ENCODE assay signal across 9 mouse cellular contexts in genomic region chr11:120729432-120730050, GRCm38 (mm10). TPM values are rescaled to one million over a fixed set of nuclear protein-coding genes. Genes with fewer than 3 reads are reported as not detected.
A peak's percentile ranks its signal among the peaks of the same experiment; 100 is the strongest.
DNase-seq lines count a peak whose midpoint lies in the region; ATAC-seq and TF ChIP-seq lines count a peak whose summit lies in the region.
"Not testable (repeated sequence)": the region's sequence is repeated elsewhere in the genome, so short reads cannot be mapped to it uniquely, and the experiment has no call there.
"Had no signal": no experiment of that assay in that cellular context is flagged by ENCODE, and none has a peak within 500 bp of the region (broad histone marks: within the 10 kb centered on the region; RNA-seq: fewer than 3 reads in every experiment).

No protein-coding gene starts in this region.

- peak; percentile 47; the same call in 1 of the 2 replicates for ATAC-seq in forebrain, embryonic 14.5 days
- 0 out of 2 replicates have a peak, but pooled peaks have one; percentile 22 for ATAC-seq in kidney, embryonic 15.5 days (replicated peaks; ENCODE audit: low FRiP score)
- peak; percentile 27; the same call in 1 of the 2 replicates for ATAC-seq in liver, embryonic 15.5 days (ENCODE audit: insufficient read depth)
- not testable (repeated sequence) for ATAC-seq in midbrain, embryonic 11.5 days (ENCODE audit: low FRiP score)

- H3K9ac ChIP-seq in forebrain, embryonic 14.5 days (ENCODE audit: low read length); kidney, embryonic 15.5 days; liver, embryonic 15.5 days; midbrain, embryonic 11.5 days (ENCODE audit: low read length): not testable (repeated sequence)

- 1% methylated on average over 17 of the region's 21 CpGs for WGBS in forebrain, embryonic 14.5 days
- 2% methylated on average over 17 of the region's 21 CpGs for WGBS in hindbrain, embryonic 10.5 days
- 3% methylated on average over 18 of the region's 21 CpGs for WGBS in kidney, embryonic 15.5 days
- WGBS in liver, embryonic 15.5 days (ENCODE audit: insufficient replicate concordance) = 4% methylated on average over 18 of the region's 21 CpGs
- WGBS in midbrain, embryonic 11.5 days = 3% methylated on average over 17 of the region's 21 CpGs
- WGBS in small intestine, adult 2 months = 5% methylated on average over 18 of the region's 21 CpGs

- H3K27ac ChIP-seq in forebrain, embryonic 14.5 days (ENCODE audit: low read depth, low read length); kidney, embryonic 15.5 days; liver, embryonic 15.5 days (replicated peaks); midbrain, embryonic 11.5 days (ENCODE audit: low read depth, low read length); small intestine, adult 2 months (ENCODE audit: insufficient read depth, low read depth, low read length): not testable (repeated sequence)
- peak overlapping the region; percentile 64 for H3K27ac ChIP-seq in hindbrain, embryonic 10.5 days

- peak; percentile 62 for DNase-seq in CD4-positive, CD25-positive, alpha-beta regulatory T cell, adult 2 months (ENCODE audit: low read depth, low spot score)
- peak; percentile 53 for DNase-seq in c-Kit-positive CD71-positive TER-119-positive erythroid progenitor cells, embryonic 14.5 days (ENCODE audit: low spot score)
- DNase-seq in forebrain, embryonic 14.5 days (ENCODE audit: low spot score) = peak; percentile 40
- peak; percentile 56 for DNase-seq in hindbrain, embryonic 10.5 days (ENCODE audit: low spot score)
- DNase-seq in midbrain, embryonic 11.5 days (ENCODE audit: low spot score, missing footprints) = peak; percentile 91

- H3K4me1 ChIP-seq in forebrain, embryonic 14.5 days (ENCODE audit: control insufficient read depth, insufficient read depth, low read length); midbrain, embryonic 11.5 days (ENCODE audit: control insufficient read depth, insufficient read depth, low read length); small intestine, adult 2 months (ENCODE audit: control insufficient read depth, insufficient read depth, insufficient read length, low read length): not testable (repeated sequence)
- H3K4me1 ChIP-seq in hindbrain, embryonic 10.5 days (replicated peaks) = peaks cover 26% of the 10 kb centered on the region
- peaks cover 23% of the 10 kb centered on the region for H3K4me1 ChIP-seq in kidney, embryonic 15.5 days
- H3K4me1 ChIP-seq in liver, embryonic 15.5 days (replicated peaks) = peaks cover 25% of the 10 kb centered on the region

- not testable (repeated sequence) for H3K9me3 ChIP-seq in forebrain, embryonic 14.5 days (replicated peaks; ENCODE audit: control insufficient read depth, low read length); hindbrain, embryonic 10.5 days; kidney, embryonic 15.5 days (replicated peaks); liver, embryonic 15.5 days (replicated peaks); midbrain, embryonic 11.5 days (ENCODE audit: control insufficient read depth, low read length)

- H3K4me2 ChIP-seq in forebrain, embryonic 14.5 days (ENCODE audit: low read length) = peak overlapping the region; percentile 28; the same call in 1 of the 2 replicates
- H3K4me2 ChIP-seq in kidney, embryonic 15.5 days = peak overlapping the region; percentile 53
- H3K4me2 ChIP-seq in liver, embryonic 15.5 days = peak overlapping the region; percentile 46
- H3K4me2 ChIP-seq in midbrain, embryonic 11.5 days = peak overlapping the region; percentile 25

- TF ChIP-seq CTCF in small intestine, adult 2 months (IDR thresholded peaks at IDR 0.05; ENCODE audit: extremely low read depth, insufficient read length, insufficient replicate concordance, low read depth, low read length) = not testable (repeated sequence)

- not testable (repeated sequence) for H3K27me3 ChIP-seq in forebrain, embryonic 14.5 days (replicated peaks; ENCODE audit: control insufficient read depth, insufficient read depth, low read length); kidney, embryonic 15.5 days; midbrain, embryonic 11.5 days (ENCODE audit: control insufficient read depth, insufficient read depth, low read length); small intestine, adult 2 months (ENCODE audit: control insufficient read depth, insufficient read depth, low read length)
- H3K27me3 ChIP-seq in hindbrain, embryonic 10.5 days (ENCODE audit: insufficient read depth, poor library complexity, severe bottlenecking) = peaks cover 57% of the 10 kb centered on the region
- H3K27me3 ChIP-seq in liver, embryonic 15.5 days = peaks cover 32% of the 10 kb centered on the region

- not testable (repeated sequence) for TF ChIP-seq POLR2A in small intestine, adult 2 months (IDR thresholded peaks at IDR 0.05; ENCODE audit: low read depth, low read length)

- H3K36me3 ChIP-seq in forebrain, embryonic 14.5 days (ENCODE audit: control insufficient read depth, insufficient read depth, low read length); hindbrain, embryonic 10.5 days; kidney, embryonic 15.5 days; liver, embryonic 15.5 days (replicated peaks); midbrain, embryonic 11.5 days (ENCODE audit: control insufficient read depth, insufficient read depth, low read length); small intestine, adult 2 months (ENCODE audit: control insufficient read depth, insufficient read depth, low read length): not testable (repeated sequence)

- not testable (repeated sequence) for H3K4me3 ChIP-seq in forebrain, embryonic 14.5 days (ENCODE audit: low read depth, low read length); liver, embryonic 15.5 days (replicated peaks); midbrain, embryonic 11.5 days (ENCODE audit: low read depth, low read length)
- H3K4me3 ChIP-seq in hindbrain, embryonic 10.5 days = peak overlapping the region; percentile 36
- peak overlapping the region; percentile 9; the same call in 1 of the 2 replicates for H3K4me3 ChIP-seq in kidney, embryonic 15.5 days (replicated peaks)
- H3K4me3 ChIP-seq in small intestine, adult 2 months (ENCODE audit: low read depth, low read length) = peak overlapping the region; percentile 9; the same call in 1 of the 2 replicates

RNA-seq across cellular contexts. Expression of gene Cbr2, which starts 2.4 kb away (rescaled TPM):
- polyA plus RNA-seq in forebrain, embryonic 14.5 days (2014; fragmentation: Nextera tagmentation; extraction: Ambion mirVana) = 0.98 and 1.1 TPM in 2 replicates
- 1.6 and 2.1 TPM in 2 replicates for polyA plus RNA-seq in hindbrain, embryonic 10.5 days (2016; fragmentation: Nextera tagmentation; extraction: Ambion mirVana)
- 2.4 and 3.4 TPM in 2 replicates for polyA plus RNA-seq in kidney, embryonic 15.5 days (2015; fragmentation: Nextera tagmentation; extraction: Ambion mirVana)
- polyA plus RNA-seq in liver, embryonic 15.5 days (2015; fragmentation: Nextera tagmentation; extraction: Ambion mirVana) = 0.37 TPM in 1 of 2 replicates, not detected in the other
- polyA plus RNA-seq in midbrain, embryonic 11.5 days (2014; fragmentation: Nextera tagmentation; extraction: Ambion mirVana) = 1.00 and 1.1 TPM in 2 replicates
- 1.2 and 11.4 TPM in 2 replicates for polyA plus RNA-seq in small intestine, adult 2 months (2012; rRNA removed)
- polyA plus RNA-seq: erythroblast, embryonic 14.5 days had no signal

RNA-seq across cellular contexts. Expression of gene Dcxr, which starts 2.5 kb away (rescaled TPM):
- polyA plus RNA-seq in forebrain, embryonic 14.5 days (2014; fragmentation: Nextera tagmentation; extraction: Ambion mirVana) = 11.2 and 13.7 TPM in 2 replicates
- polyA plus RNA-seq in hindbrain, embryonic 10.5 days (2016; fragmentation: Nextera tagmentation; extraction: Ambion mirVana) = 17.9 and 19.8 TPM in 2 replicates
- 31.9 and 32.1 TPM in 2 replicates for polyA plus RNA-seq in kidney, embryonic 15.5 days (2015; fragmentation: Nextera tagmentation; extraction: Ambion mirVana)
- 20.2 and 24.6 TPM in 2 replicates for polyA plus RNA-seq in liver, embryonic 15.5 days (2015; fragmentation: Nextera tagmentation; extraction: Ambion mirVana)
- 10.6 and 12.4 TPM in 2 replicates for polyA plus RNA-seq in midbrain, embryonic 11.5 days (2014; fragmentation: Nextera tagmentation; extraction: Ambion mirVana)
- 102 and 127 TPM in 2 replicates for polyA plus RNA-seq in small intestine, adult 2 months (2012; rRNA removed)

RNA-seq across cellular contexts. Expression of gene Rac3, which starts 8.3 kb away (rescaled TPM):
- polyA plus RNA-seq in forebrain, embryonic 14.5 days (2014; fragmentation: Nextera tagmentation; extraction: Ambion mirVana) = 110 and 119 TPM in 2 replicates
- polyA plus RNA-seq in hindbrain, embryonic 10.5 days (2016; fragmentation: Nextera tagmentation; extraction: Ambion mirVana) = 31.0 and 58.2 TPM in 2 replicates
- 27.6 and 31.0 TPM in 2 replicates for polyA plus RNA-seq in kidney, embryonic 15.5 days (2015; fragmentation: Nextera tagmentation; extraction: Ambion mirVana)
- 0.96 and 1.5 TPM in 2 replicates for polyA plus RNA-seq in liver, embryonic 15.5 days (2015; fragmentation: Nextera tagmentation; extraction: Ambion mirVana)
- polyA plus RNA-seq in midbrain, embryonic 11.5 days (2014; fragmentation: Nextera tagmentation; extraction: Ambion mirVana) = 9.9 and 12.3 TPM in 2 replicates
- 4.1 and 5.1 TPM in 2 replicates for polyA plus RNA-seq in small intestine, adult 2 months (2012; rRNA removed)

RNA-seq across cellular contexts. Expression of gene Lrrc45, which starts 15.8 kb away (rescaled TPM):
- 39.0 and 59.5 TPM in 2 replicates for polyA plus RNA-seq in forebrain, embryonic 14.5 days (2014; fragmentation: Nextera tagmentation; extraction: Ambion mirVana)
- 55.8 and 57.7 TPM in 2 replicates for polyA plus RNA-seq in hindbrain, embryonic 10.5 days (2016; fragmentation: Nextera tagmentation; extraction: Ambion mirVana)
- polyA plus RNA-seq in kidney, embryonic 15.5 days (2015; fragmentation: Nextera tagmentation; extraction: Ambion mirVana) = 52.9 and 66.0 TPM in 2 replicates
- 9.7 and 11.5 TPM in 2 replicates for polyA plus RNA-seq in liver, embryonic 15.5 days (2015; fragmentation: Nextera tagmentation; extraction: Ambion mirVana)
- polyA plus RNA-seq in midbrain, embryonic 11.5 days (2014; fragmentation: Nextera tagmentation; extraction: Ambion mirVana) = 30.9 TPM in 2 replicates
- 22.0 and 23.9 TPM in 2 replicates for polyA plus RNA-seq in small intestine, adult 2 months (2012; rRNA removed)

RNA-seq across cellular contexts. Expression of gene Cenpx, which starts 16.0 kb away (rescaled TPM):
- polyA plus RNA-seq in forebrain, embryonic 14.5 days (2014; fragmentation: Nextera tagmentation; extraction: Ambion mirVana) = 108 and 140 TPM in 2 replicates
- 129 and 137 TPM in 2 replicates for polyA plus RNA-seq in hindbrain, embryonic 10.5 days (2016; fragmentation: Nextera tagmentation; extraction: Ambion mirVana)
- 164 and 176 TPM in 2 replicates for polyA plus RNA-seq in kidney, embryonic 15.5 days (2015; fragmentation: Nextera tagmentation; extraction: Ambion mirVana)
- 80.9 and 88.4 TPM in 2 replicates for polyA plus RNA-seq in liver, embryonic 15.5 days (2015; fragmentation: Nextera tagmentation; extraction: Ambion mirVana)
- polyA plus RNA-seq in midbrain, embryonic 11.5 days (2014; fragmentation: Nextera tagmentation; extraction: Ambion mirVana) = 119 and 131 TPM in 2 replicates
- 38.4 and 46.2 TPM in 2 replicates for polyA plus RNA-seq in small intestine, adult 2 months (2012; rRNA removed)

Comparison
In these comparisons a context has a peak if more than half of its experiments do, and no peak if none do; other contexts are left out.
1. DNase-seq: peak in every context shown above with its lines; median percentile 91 in midbrain, embryonic 11.5 days; 62 in CD4-positive, CD25-positive, alpha-beta regulatory T cell, adult 2 months; 56 in hindbrain, embryonic 10.5 days; 53 in c-Kit-positive CD71-positive TER-119-positive erythroid progenitor cells, embryonic 14.5 days; 40 in forebrain, embryonic 14.5 days.